Mouse (Mus musculus) liver, embryonic 11.5 days (tissue): ENCODE data around the gene Prrx1. TPM values are rescaled to one million over a fixed set of nuclear protein-coding genes. Genes with fewer than 3 reads are reported as not detected.

Source experiments
- ATAC-seq: fragments of 200-750 bp; cut with Nextera tagmentation; replicated peaks from 2 replicates; pipeline ENCODE4 v1.8.0; 2017; ENCODE audit warnings: moderate number of reproducible peaks, mild to moderate bottlenecking, moderate TSS enrichment, moderate library complexity; ENCODE audit not compliant: low FRiP score
- DNase-seq: peaks from one replicate; pipeline ENCODE4 v3.0.0-alpha.2; 2017; ENCODE audit warnings: low spot score
- H3K27ac ChIP-seq: fragments of 300-500 bp; sonication (generic); 2 replicates; pipeline ENCODE4 v1.5.1; 2014; ENCODE audit warnings: mild to moderate bottlenecking, low read depth, low read length, control low read depth
- H3K27me3 ChIP-seq: fragments of 300-500 bp; sonication (generic); replicated peaks from 2 replicates; pipeline ENCODE4 v1.6.1; 2014; ENCODE audit warnings: low read length, mixed read lengths; ENCODE audit not compliant: control insufficient read depth, insufficient read depth
- H3K36me3 ChIP-seq: fragments of 300-500 bp; sonication (generic); 2 replicates; pipeline ENCODE4 v1.6.1; 2014; ENCODE audit warnings: mild to moderate bottlenecking, low read length, moderate library complexity, mixed read lengths; ENCODE audit not compliant: control insufficient read depth, insufficient read depth
- H3K4me1 ChIP-seq: fragments of 300-500 bp; sonication (generic); replicated peaks from 2 replicates; pipeline ENCODE4 v1.6.1; 2014; ENCODE audit warnings: low read length, mixed read lengths; ENCODE audit not compliant: control insufficient read depth, insufficient read depth
- H3K4me2 ChIP-seq: fragments of 300-500 bp; sonication (generic); 2 replicates; pipeline ENCODE4 v1.6.1; 2014; ENCODE audit warnings: mild to moderate bottlenecking, control low read depth, moderate library complexity
- H3K4me3 ChIP-seq: fragments of 300-500 bp; sonication (generic); 2 replicates; pipeline ENCODE4 v1.5.1; 2014; ENCODE audit warnings: low read depth, low read length, control low read depth
- H3K9ac ChIP-seq: fragments of 300-500 bp; sonication (generic); 2 replicates; pipeline ENCODE4 v1.6.1; 2014; ENCODE audit warnings: low read depth, low read length, control low read depth
- H3K9me3 ChIP-seq: fragments of 300-500 bp; sonication (generic); 2 replicates; pipeline ENCODE4 v1.6.1; 2016; ENCODE audit warnings: low read length, inconsistent platforms, mixed read lengths; ENCODE audit not compliant: control insufficient read depth
- WGBS: fragments of 180-500 bp; shearing (Covaris S2); extraction: QIAGEN DNeasy Blood & Tissue Kit; methylation state at CpG from one replicate; pipeline ENCODE4 v1.1.7; 2014; 5-methylcytosine and 5-hydroxymethylcytosine counted together
- polyA plus RNA-seq: library from polyadenylated mRNA; unstranded; fragments of >200 nt; fragmentation: Nextera tagmentation; extraction: Ambion mirVana; gene quantifications from 2 replicates; pipeline ENCODE4 v1.2.1, GENCODE M21; 2014

The Prrx1 gene
- polyA plus RNA-seq, 1 experiment from 2014 or later, result 3.3 TPM

GRCm38 (mm10) chr1:163350988-163351387, 37.5 kb upstream of the Prrx1 start:
- no peak for DNase-seq
- Histone ChIP-seq H3K27me3 (no peaks in the 10 kb centered on the region), H3K36me3 (no peaks in the 10 kb centered on the region), H3K4me2 (no peak overlapping the region), H3K9ac (no peak overlapping the region), H3K4me3 (no peak overlapping the region), H3K4me1 (no peaks in the 10 kb centered on the region), H3K27ac (no peak overlapping the region), H3K9me3 (no peaks in the 10 kb centered on the region)
- ATAC-seq, result no peak
- WGBS, result 83% methylated on average over 3 of the region's 3 CpGs

- Histone ChIP-seq H3K9ac (no peak overlapping the region), H3K36me3 (no peaks in the 10 kb centered on the region), H3K4me2 (no peak overlapping the region), H3K9me3 (no peaks in the 10 kb centered on the region), H3K27me3 (no peaks in the 10 kb centered on the region), H3K27ac (no peak overlapping the region), H3K4me1 (no peaks in the 10 kb centered on the region), H3K4me3 (no peak overlapping the region)
- DNase-seq (no peak), ATAC-seq (no peak)
- WGBS, result 72% methylated on average over 5 of the region's 5 CpGs
These were observed 32.0 kb upstream of the Prrx1 start for GRCm38 (mm10) chr1:163345541-163345940.

GRCm38 (mm10) chr1:163344931-163345330, 31.4 kb upstream of the Prrx1 start:
- Histone ChIP-seq H3K27ac (no peak overlapping the region), H3K4me3 (no peak overlapping the region), H3K4me1 (no peaks in the 10 kb centered on the region), H3K9me3 (no peaks in the 10 kb centered on the region), H3K27me3 (no peaks in the 10 kb centered on the region), H3K9ac (no peak overlapping the region), H3K4me2 (no peak overlapping the region), H3K36me3 (no peaks in the 10 kb centered on the region)
- DNase-seq (no peak), ATAC-seq (no peak)
- WGBS, result 14% methylated on average over 1 of the region's 1 CpGs

GRCm38 (mm10) chr1:163339219-163339561, 25.7 kb upstream of the Prrx1 start:
- Histone ChIP-seq H3K27ac (no peak overlapping the region), H3K36me3 (no peaks in the 10 kb centered on the region), H3K27me3 (no peaks in the 10 kb centered on the region), H3K4me3 (no peak overlapping the region), H3K4me1 (no peaks in the 10 kb centered on the region; the same call in 1 of the 2 replicates), H3K4me2 (no peak overlapping the region), H3K9me3 (no peaks in the 10 kb centered on the region), H3K9ac (no peak overlapping the region)
- 74% methylated on average over 3 of the region's 3 CpGs for WGBS
- no peak for DNase-seq
- ATAC-seq, result no peak

- no peaks in the 10 kb centered on the region for H3K36me3 ChIP-seq
- DNase-seq, result no peak
- no peak overlapping the region for H3K4me2 ChIP-seq
These were observed 25.2 kb upstream of the Prrx1 start for GRCm38 (mm10) chr1:163338525-163339218.

GRCm38 (mm10) chr1:163337821-163338220, 24.3 kb upstream of the Prrx1 start:
- H3K36me3 ChIP-seq, result no peaks in the 10 kb centered on the region
- no peak overlapping the region for H3K4me3 ChIP-seq
- no peaks in the 10 kb centered on the region for H3K9me3 ChIP-seq
- no peak for ATAC-seq
- H3K9ac ChIP-seq, result no peak overlapping the region
- H3K27me3 ChIP-seq, result no peaks in the 10 kb centered on the region
- WGBS, result 87% methylated on average over 2 of the region's 2 CpGs
- no peak overlapping the region for H3K27ac ChIP-seq
- no peak for DNase-seq
- no peak overlapping the region for H3K4me2 ChIP-seq
- no peaks in the 10 kb centered on the region; the same call in 1 of the 2 replicates for H3K4me1 ChIP-seq

More at GRCm38 (mm10) chr1:163338525-163339218, 25.2 kb upstream of the Prrx1 start:
- no peaks in the 10 kb centered on the region for H3K9me3 ChIP-seq
- H3K9ac ChIP-seq, result no peak overlapping the region
- 71% methylated on average over 7 of the region's 7 CpGs for WGBS
- no peak overlapping the region for H3K27ac ChIP-seq
- H3K4me3 ChIP-seq, result no peak overlapping the region
- no peak for ATAC-seq
- H3K4me1 ChIP-seq, result no peaks in the 10 kb centered on the region; the same call in 1 of the 2 replicates
- no peaks in the 10 kb centered on the region for H3K27me3 ChIP-seq

GRCm38 (mm10) chr1:163327279-163327678, 13.8 kb upstream of the Prrx1 start:
- Histone ChIP-seq H3K4me3 (no peak overlapping the region), H3K9ac (no peak overlapping the region), H3K27me3 (no peaks in the 10 kb centered on the region), H3K4me1 (no peaks in the 10 kb centered on the region), H3K27ac (no peak overlapping the region), H3K36me3 (no peaks in the 10 kb centered on the region), H3K4me2 (no peak overlapping the region), H3K9me3 (no peaks in the 10 kb centered on the region)
- ATAC-seq (no peak), DNase-seq (no peak)
- 71% methylated on average over 2 of the region's 2 CpGs for WGBS

- H3K36me3 ChIP-seq, result no peaks in the 10 kb centered on the region
- no peaks in the 10 kb centered on the region for H3K4me1 ChIP-seq
- H3K27ac ChIP-seq, result no peak overlapping the region
- H3K4me3 ChIP-seq, result no peak overlapping the region
- DNase-seq (no peak), ATAC-seq (no peak)
- H3K9ac ChIP-seq, result no peak overlapping the region
- H3K9me3 ChIP-seq, result no peaks in the 10 kb centered on the region
- WGBS, result 49% methylated on average over 3 of the region's 3 CpGs
- H3K4me2 ChIP-seq, result no peak overlapping the region
- peaks cover 13% of the 10 kb centered on the region for H3K27me3 ChIP-seq
These were observed 6.4 kb upstream of the Prrx1 start for GRCm38 (mm10) chr1:163319669-163320571.
